Mouse (Mus musculus) midbrain, embryonic 16.5 days (tissue): ENCODE results near the gene Camk1d. TPM values are rescaled to one million over a fixed set of nuclear protein-coding genes. Genes with fewer than 3 reads are reported as not detected.

ENCODE experiments used
- ATAC-seq: fragments of 200-750 bp; cut with Nextera tagmentation; 2 replicates; pipeline ENCODE4 v1.8.0; 2017; ENCODE audit warnings: moderate TSS enrichment
- H3K27ac ChIP-seq: fragments of 300-500 bp; sonication (generic); 2 replicates; pipeline ENCODE4 v1.5.1; 2014; ENCODE audit warnings: mild to moderate bottlenecking, low read length, mixed read lengths
- H3K27me3 ChIP-seq: fragments of 300-500 bp; sonication (generic); 2 replicates; pipeline ENCODE4 v1.6.1; 2014; ENCODE audit warnings: low read depth, low read length, mixed read lengths; ENCODE audit not compliant: control insufficient read depth, insufficient read depth
- H3K36me3 ChIP-seq: fragments of 300-500 bp; sonication (generic); 2 replicates; pipeline ENCODE4 v1.6.1; 2014; ENCODE audit warnings: mild to moderate bottlenecking, low read length, moderate library complexity, mixed read lengths; ENCODE audit not compliant: control insufficient read depth, insufficient read depth
- H3K4me1 ChIP-seq: fragments of 300-500 bp; sonication (generic); 2 replicates; pipeline ENCODE4 v1.6.1; 2014; ENCODE audit warnings: mild to moderate bottlenecking, low read length, mixed read lengths; ENCODE audit not compliant: control insufficient read depth, insufficient read depth
- H3K4me2 ChIP-seq: fragments of 300-500 bp; sonication (generic); 2 replicates; pipeline ENCODE4 v1.6.1; 2014; ENCODE audit warnings: mild to moderate bottlenecking, low read length, mixed read lengths
- H3K4me3 ChIP-seq: fragments of 300-500 bp; sonication (generic); 2 replicates; pipeline ENCODE4 v1.5.1; 2014; ENCODE audit warnings: low read depth, mild to moderate bottlenecking, low read length, moderate library complexity, mixed read lengths
- H3K9ac ChIP-seq: fragments of 300-500 bp; sonication (generic); 2 replicates; pipeline ENCODE4 v1.6.1; 2014; ENCODE audit warnings: low read depth, low read length, mixed read lengths
- H3K9me3 ChIP-seq: fragments of 300-500 bp; sonication (generic); replicated peaks from 2 replicates; pipeline ENCODE4 v1.6.1; 2014; ENCODE audit warnings: mild to moderate bottlenecking, low read length, mixed read lengths; ENCODE audit not compliant: control insufficient read depth, poor library complexity, severe bottlenecking
- WGBS: fragments of 180-500 bp; shearing (Covaris S2); extraction: QIAGEN DNeasy Blood & Tissue Kit; methylation state at CpG from one replicate; pipeline ENCODE4 v1.1.7; 2014; 5-methylcytosine and 5-hydroxymethylcytosine counted together
- polyA plus RNA-seq: library from polyadenylated mRNA; unstranded; fragments of >200 nt; fragmentation: Nextera tagmentation; extraction: Ambion mirVana; gene quantifications from 2 replicates; pipeline ENCODE4 v1.2.1, GENCODE M21; 2015

The Camk1d gene
- polyA plus RNA-seq, 1 experiment from 2014 or later = 7.7 TPM

DNA sequence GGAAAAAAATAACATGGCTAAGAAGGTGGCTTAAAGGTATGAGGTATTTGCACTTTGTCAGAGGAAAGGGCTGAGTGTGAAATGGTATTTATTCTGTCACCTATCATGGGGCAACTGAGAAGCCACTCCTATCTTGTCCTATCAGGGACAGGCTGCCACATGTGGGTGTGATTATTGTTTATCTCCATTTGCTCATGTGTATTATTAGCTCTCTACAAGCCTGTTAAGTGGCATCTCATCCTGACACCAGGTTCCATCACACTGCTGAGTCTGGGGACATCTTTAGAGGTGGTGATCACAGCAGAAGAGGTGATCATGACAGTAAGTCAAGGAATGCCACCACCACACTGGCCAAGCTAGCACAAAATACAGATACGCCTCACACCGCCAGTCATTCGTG is 13.4 kb downstream of the Camk1d start:
- H3K4me3 ChIP-seq = no peak overlapping the region
- no peaks in the 10 kb centered on the region for H3K4me1 ChIP-seq
- no peaks in the 10 kb centered on the region for H3K36me3 ChIP-seq
- no peaks in the 10 kb centered on the region for H3K27me3 ChIP-seq
- H3K27ac ChIP-seq = no peak overlapping the region
- H3K9ac ChIP-seq = no peak overlapping the region
- H3K4me2 ChIP-seq = no peak overlapping the region
- no peak for ATAC-seq
- no peaks in the 10 kb centered on the region for H3K9me3 ChIP-seq
- WGBS = 99% methylated on average over 3 of the region's 3 CpGs

DNA sequence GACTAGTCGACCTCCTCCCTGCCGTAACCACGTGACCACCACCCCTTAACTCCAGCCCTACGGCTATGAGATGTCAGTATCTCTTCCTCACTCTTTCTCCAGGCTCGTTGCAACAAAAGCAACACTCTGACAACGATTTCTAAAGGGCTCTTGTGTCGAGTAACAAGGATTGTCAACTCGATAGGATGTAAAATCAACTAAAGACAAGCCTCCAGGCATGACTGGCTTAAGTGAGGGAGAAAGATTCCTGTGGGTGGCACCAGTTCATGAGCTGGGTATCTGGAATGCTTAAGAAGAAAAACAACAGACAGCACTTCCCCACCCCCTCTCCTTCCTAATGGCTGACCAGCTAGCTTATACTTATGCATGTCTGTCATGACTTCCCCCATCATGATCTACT is 15.9 kb downstream of the Camk1d start:
- H3K4me2 ChIP-seq = no peak overlapping the region

GRCm38 (mm10) chr2:5694094-5694493 is 20.2 kb downstream of the Camk1d start:
- H3K9me3 ChIP-seq = no peaks in the 10 kb centered on the region
- no peak overlapping the region for H3K4me3 ChIP-seq
- no peak overlapping the region for H3K4me2 ChIP-seq
- H3K36me3 ChIP-seq = no peaks in the 10 kb centered on the region
- no peak for ATAC-seq
- H3K4me1 ChIP-seq = no peaks in the 10 kb centered on the region
- no peak overlapping the region for H3K9ac ChIP-seq
- no peak overlapping the region for H3K27ac ChIP-seq
- no peaks in the 10 kb centered on the region for H3K27me3 ChIP-seq
- 80% methylated on average over 9 of the region's 9 CpGs for WGBS

More for the DNA sequence above, 15.9 kb downstream of the Camk1d start:
- Histone ChIP-seq H3K9ac (no peak overlapping the region), H3K4me1 (no peaks in the 10 kb centered on the region), H3K4me3 (no peak overlapping the region), H3K36me3 (no peaks in the 10 kb centered on the region), H3K27me3 (no peaks in the 10 kb centered on the region), H3K27ac (no peak overlapping the region), H3K9me3 (no peaks in the 10 kb centered on the region)
- no peak for ATAC-seq
- 63% methylated on average over 8 of the region's 8 CpGs for WGBS

DNA sequence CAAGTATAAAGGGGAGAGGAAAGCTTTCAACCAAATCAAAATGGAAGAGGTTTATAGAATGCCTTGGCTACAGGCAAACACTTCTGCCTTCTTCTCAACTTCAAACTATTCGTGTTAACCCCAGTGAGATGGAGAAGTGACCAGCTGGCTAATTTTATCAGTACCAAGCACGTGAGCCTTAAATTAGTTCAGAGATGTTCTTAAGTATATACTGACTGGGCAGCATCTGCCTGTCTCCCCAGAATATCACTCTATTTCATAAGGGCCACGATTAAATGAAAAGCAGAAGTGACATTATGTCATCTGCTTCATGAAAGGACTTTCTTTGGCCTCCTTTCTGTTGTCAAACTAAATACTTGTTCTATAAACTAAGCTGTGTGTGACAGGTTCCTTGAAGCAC is 22.6 kb downstream of the Camk1d start:
- 76% methylated on average over 3 of the region's 3 CpGs for WGBS
- Histone ChIP-seq H3K27ac (no peak overlapping the region), H3K4me3 (no peak overlapping the region), H3K9me3 (no peaks in the 10 kb centered on the region), H3K36me3 (no peaks in the 10 kb centered on the region), H3K4me2 (no peak overlapping the region), H3K9ac (no peak overlapping the region), H3K4me1 (no peaks in the 10 kb centered on the region), H3K27me3 (no peaks in the 10 kb centered on the region)
- no peak for ATAC-seq

- Histone ChIP-seq H3K4me2 (no peak overlapping the region), H3K9ac (no peak overlapping the region), H3K27ac (no peak overlapping the region), H3K36me3 (no peaks in the 10 kb centered on the region), H3K27me3 (no peaks in the 10 kb centered on the region), H3K4me3 (no peak overlapping the region), H3K4me1 (no peaks in the 10 kb centered on the region), H3K9me3 (no peaks in the 10 kb centered on the region)
- ATAC-seq = no peak
- 95% methylated on average over 4 of the region's 4 CpGs for WGBS
These were observed 30.9 kb downstream of the Camk1d start for GRCm38 (mm10) chr2:5683366-5683765.

DNA sequence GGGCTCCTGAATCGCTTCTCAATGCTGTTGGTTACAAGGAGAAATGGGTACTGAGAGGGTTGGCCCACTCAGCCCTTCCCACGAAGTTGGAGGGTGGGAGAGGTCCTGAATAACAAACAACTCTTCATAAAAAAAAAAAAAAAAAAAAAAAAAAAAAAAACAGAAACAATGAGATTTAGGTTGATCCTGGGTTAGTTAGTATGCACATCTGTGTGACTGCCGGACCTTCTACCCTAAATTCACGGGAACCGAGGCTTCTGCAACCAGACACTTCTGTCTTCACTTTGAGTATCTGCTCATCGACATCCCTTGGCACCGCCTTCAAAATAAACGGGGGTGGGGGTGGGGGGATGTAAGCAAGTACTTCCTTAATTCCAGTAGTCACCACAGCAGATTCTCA is 32.4 kb downstream of the Camk1d start:
- Histone ChIP-seq H3K4me1 (no peaks in the 10 kb centered on the region), H3K4me3 (no peak overlapping the region), H3K27ac (no peak overlapping the region), H3K36me3 (no peaks in the 10 kb centered on the region), H3K27me3 (no peaks in the 10 kb centered on the region), H3K9ac (no peak overlapping the region), H3K9me3 (no peaks in the 10 kb centered on the region), H3K4me2 (no peak overlapping the region)
- WGBS = 88% methylated on average over 8 of the region's 8 CpGs
- no peak for ATAC-seq

DNA sequence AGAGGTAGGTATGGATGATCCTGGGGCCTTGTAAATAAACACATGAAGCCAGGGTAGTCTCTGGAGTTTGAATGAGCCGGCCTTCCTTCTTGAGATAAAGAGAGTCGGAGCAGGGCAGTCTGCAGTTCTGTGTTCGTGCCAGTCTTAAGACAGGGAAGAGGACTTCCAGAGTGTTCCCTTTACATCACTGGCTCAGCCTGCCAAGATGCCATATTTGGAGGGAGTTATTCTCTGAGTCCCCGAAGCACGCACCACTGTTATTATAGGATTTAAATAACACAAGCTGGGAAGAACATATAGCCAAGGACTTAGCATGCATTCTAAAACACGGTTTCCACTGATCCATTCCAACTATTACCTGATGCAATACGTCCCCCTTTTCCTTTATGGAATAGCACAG is 33.0 kb downstream of the Camk1d start:
- Histone ChIP-seq H3K9me3 (no peaks in the 10 kb centered on the region), H3K4me1 (0 out of 2 replicates have a peak, but pooled peaks cover 2% of the 10 kb centered on the region), H3K4me2 (no peak overlapping the region), H3K9ac (no peak overlapping the region), H3K27me3 (no peaks in the 10 kb centered on the region), H3K4me3 (no peak overlapping the region), H3K27ac (no peak overlapping the region), H3K36me3 (no peaks in the 10 kb centered on the region)
- WGBS = 87% methylated on average over 7 of the region's 7 CpGs
- no peak for ATAC-seq

- 87% methylated on average over 2 of the region's 2 CpGs for WGBS
- no peaks in the 10 kb centered on the region for H3K27me3 ChIP-seq
- no peak for ATAC-seq
These were observed 35.3 kb downstream of the Camk1d start for GRCm38 (mm10) chr2:5679055-5679454.

DNA sequence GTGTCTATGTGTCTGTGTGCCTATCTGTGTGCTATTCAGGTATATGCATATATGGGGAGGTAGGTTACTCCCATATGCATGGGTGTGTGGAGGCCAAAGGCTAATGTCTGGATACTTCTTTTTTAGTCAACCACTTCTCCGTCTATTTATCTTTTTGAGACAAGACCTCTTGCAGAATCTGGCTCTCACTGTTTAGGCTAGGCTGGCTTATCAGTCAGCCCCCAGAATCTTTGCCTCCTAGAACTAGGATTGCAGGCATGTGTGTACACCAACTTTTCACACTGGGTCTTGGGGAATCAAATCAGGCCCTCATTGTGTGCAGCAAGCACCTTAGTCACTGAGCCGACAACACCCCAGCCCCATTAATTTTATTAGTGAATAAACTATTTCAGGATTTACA is 36.8 kb downstream of the Camk1d start:
- no peak overlapping the region for H3K4me3 ChIP-seq
- H3K4me2 ChIP-seq = no peak overlapping the region
- no peak overlapping the region for H3K9ac ChIP-seq
- peaks cover 9% of the 10 kb centered on the region; the same call in 1 of the 2 replicates for H3K4me1 ChIP-seq
- no peaks in the 10 kb centered on the region for H3K36me3 ChIP-seq
- no peak for ATAC-seq
- no peaks in the 10 kb centered on the region for H3K9me3 ChIP-seq
- WGBS = 94% methylated on average over 2 of the region's 2 CpGs
- H3K27ac ChIP-seq = no peak overlapping the region
- H3K27me3 ChIP-seq = no peaks in the 10 kb centered on the region

More at GRCm38 (mm10) chr2:5679055-5679454, 35.3 kb downstream of the Camk1d start:
- Histone ChIP-seq H3K9me3 (no peaks in the 10 kb centered on the region), H3K27ac (no peak overlapping the region), H3K4me1 (peaks cover 9% of the 10 kb centered on the region; the same call in 1 of the 2 replicates), H3K4me2 (no peak overlapping the region), H3K9ac (no peak overlapping the region), H3K36me3 (no peaks in the 10 kb centered on the region), H3K4me3 (no peak overlapping the region)
